ENCODE assay signal across 7 mouse cellular contexts in the genomic region with DNA sequence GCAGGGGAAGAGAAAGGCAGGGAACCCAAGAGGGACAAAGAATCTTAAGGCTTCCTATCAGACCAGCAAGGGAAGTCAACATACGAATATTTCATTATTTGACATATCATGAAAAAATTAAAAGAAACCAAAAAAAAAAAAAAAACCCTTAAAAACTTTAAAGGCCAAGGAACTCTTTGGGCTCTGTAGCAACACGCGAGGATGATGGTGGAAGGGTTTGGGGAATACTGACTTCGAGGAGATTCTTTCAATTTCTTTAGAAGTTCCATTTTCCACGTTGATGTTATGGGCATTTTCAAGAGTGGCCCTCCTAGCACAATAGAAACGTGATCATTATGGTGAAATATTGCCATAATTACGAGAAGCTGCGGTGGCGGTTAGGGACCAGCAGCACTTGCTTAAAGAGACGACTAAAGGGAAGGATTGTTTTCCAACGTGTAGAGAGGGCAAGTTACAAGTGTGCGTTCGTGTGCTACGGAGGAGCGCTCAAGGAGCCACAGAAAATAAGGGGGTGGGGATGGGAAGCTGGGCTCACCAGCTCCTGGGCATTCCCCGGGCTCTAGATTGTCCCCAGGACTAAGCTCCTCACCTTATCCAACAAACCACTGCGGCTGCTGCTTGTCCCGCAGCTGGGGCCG. TPM values are rescaled to one million over a fixed set of nuclear protein-coding genes. Genes with fewer than 3 reads are reported as not detected.
DNase-seq lines count a peak whose midpoint lies in the region; ATAC-seq and TF ChIP-seq lines count a peak whose summit lies in the region.

No protein-coding gene starts in this region.

- no peaks in the 10 kb centered on the region for H3K36me3 ChIP-seq in lung, postnatal 0 days (ENCODE audit: insufficient read depth, low read length)
- H3K36me3 ChIP-seq in forebrain, embryonic 12.5 days (replicated peaks), result peaks cover 29% of the 10 kb centered on the region
- H3K36me3 ChIP-seq in liver, embryonic 12.5 days, result peaks cover 32% of the 10 kb centered on the region
- no peaks in the 10 kb centered on the region for H3K36me3 ChIP-seq in stomach, postnatal 0 days (ENCODE audit: control insufficient read depth, insufficient read depth, low read length)

- H3K27ac ChIP-seq in lung, postnatal 0 days (ENCODE audit: low read length), result peak overlapping the region; percentile 54
- H3K27ac ChIP-seq in forebrain, embryonic 12.5 days, result peak overlapping the region; percentile 76
- H3K27ac ChIP-seq in liver, embryonic 12.5 days, result peak overlapping the region; percentile 74
- peak overlapping the region; percentile 77 for H3K27ac ChIP-seq in stomach, postnatal 0 days (replicated peaks)

- peak overlapping the region; percentile 76 for H3K9ac ChIP-seq in lung, postnatal 0 days (replicated peaks; ENCODE audit: low read depth)
- H3K9ac ChIP-seq in forebrain, embryonic 12.5 days, result peak overlapping the region; percentile 84
- peak overlapping the region; percentile 88 for H3K9ac ChIP-seq in liver, embryonic 12.5 days
- peak overlapping the region; percentile 87 for H3K9ac ChIP-seq in stomach, postnatal 0 days (ENCODE audit: low read length)

- peaks cover 8% of the 10 kb centered on the region; the same call in 1 of the 2 replicates for H3K4me1 ChIP-seq in lung, postnatal 0 days (ENCODE audit: insufficient read depth, low read depth, low read length)
- H3K4me1 ChIP-seq in forebrain, embryonic 12.5 days, result peaks cover 23% of the 10 kb centered on the region
- peaks cover 24% of the 10 kb centered on the region for H3K4me1 ChIP-seq in liver, embryonic 12.5 days
- peaks cover 3% of the 10 kb centered on the region; the same call in 1 of the 2 replicates for H3K4me1 ChIP-seq in stomach, postnatal 0 days (replicated peaks; ENCODE audit: control insufficient read depth, insufficient read depth)

- DNase-seq in lung, postnatal 0 days (ENCODE audit: low spot score), result no peak
- DNase-seq in lung, adult 18-20 months, result no peak
- DNase-seq in stomach, postnatal 0 days (ENCODE audit: low spot score), result no peak
- no peak for DNase-seq in cerebellum, postnatal 25 days

- ATAC-seq in lung, postnatal 0 days, result peak; percentile 27
- ATAC-seq in forebrain, embryonic 12.5 days (ENCODE audit: low FRiP score), result peak; percentile 73
- ATAC-seq in liver, embryonic 12.5 days, result peak; percentile 52
- ATAC-seq in stomach, postnatal 0 days (ENCODE audit: low FRiP score, low TSS enrichment), result peak; percentile 43
- no peak for ATAC-seq in inflammation-experienced regulatory T-cells, adult 6 months

- H3K9me3 ChIP-seq in lung, postnatal 0 days (ENCODE audit: low read length), result no peaks in the 10 kb centered on the region
- H3K9me3 ChIP-seq in forebrain, embryonic 12.5 days, result no peaks in the 10 kb centered on the region
- H3K9me3 ChIP-seq in liver, embryonic 12.5 days (replicated peaks), result no peaks in the 10 kb centered on the region
- H3K9me3 ChIP-seq in stomach, postnatal 0 days (ENCODE audit: control insufficient read depth, low read length), result no peaks in the 10 kb centered on the region

- no peak for TF ChIP-seq CTCF in lung, postnatal 0 days (IDR thresholded peaks at IDR 0.05)
- no peak for TF ChIP-seq CTCF in stomach, postnatal 0 days (IDR thresholded peaks at IDR 0.05; ENCODE audit: low read depth)

- H3K4me2 ChIP-seq in lung, postnatal 0 days (replicated peaks; ENCODE audit: low read depth, low read length), result peak overlapping the region; percentile 59
- peak overlapping the region; percentile 87 for H3K4me2 ChIP-seq in forebrain, embryonic 12.5 days
- peak overlapping the region; percentile 91 for H3K4me2 ChIP-seq in liver, embryonic 12.5 days
- peak overlapping the region; percentile 48 for H3K4me2 ChIP-seq in stomach, postnatal 0 days (replicated peaks; ENCODE audit: low read depth)

- H3K27me3 ChIP-seq in lung, postnatal 0 days (replicated peaks; ENCODE audit: insufficient read depth, low read length), result no peaks in the 10 kb centered on the region
- H3K27me3 ChIP-seq in forebrain, embryonic 12.5 days, result no peaks in the 10 kb centered on the region
- H3K27me3 ChIP-seq in liver, embryonic 12.5 days (replicated peaks), result peaks cover 5% of the 10 kb centered on the region; the same call in 1 of the 2 replicates
- no peaks in the 10 kb centered on the region for H3K27me3 ChIP-seq in stomach, postnatal 0 days (ENCODE audit: control insufficient read depth, insufficient read depth, low read length)

- H3K4me3 ChIP-seq in lung, postnatal 0 days (ENCODE audit: low read depth, low read length), result peak overlapping the region; percentile 83
- peak overlapping the region; percentile 85 for H3K4me3 ChIP-seq in forebrain, embryonic 12.5 days (replicated peaks)
- H3K4me3 ChIP-seq in liver, embryonic 12.5 days, result peak overlapping the region; percentile 80
- peak overlapping the region; percentile 86 for H3K4me3 ChIP-seq in stomach, postnatal 0 days (ENCODE audit: low read depth, low read length)

- TF ChIP-seq EP300 in lung, postnatal 0 days (IDR thresholded peaks at IDR 0.05), result no peak
- no peak for TF ChIP-seq EP300 in stomach, postnatal 0 days (optimal IDR thresholded peaks at IDR 0.05)

- WGBS in lung, postnatal 0 days, result 1% methylated on average over 19 of the region's 19 CpGs
- 2% methylated on average over 19 of the region's 19 CpGs for WGBS in forebrain, embryonic 12.5 days
- WGBS in liver, embryonic 12.5 days (ENCODE audit: insufficient replicate concordance), result 1% methylated on average over 19 of the region's 19 CpGs
- under 1% methylated on average over 19 of the region's 19 CpGs for WGBS in stomach, postnatal 0 days

RNA-seq across cellular contexts. Expression of a gene that starts 0.6 kb away (rescaled TPM):
- 1.1 and 1.3 TPM in 2 replicates for polyA plus RNA-seq in lung, postnatal 0 days (2015; fragmentation: Nextera tagmentation; extraction: Ambion mirVana)
- 0.37 and 0.67 TPM in 2 replicates for polyA plus RNA-seq in forebrain, embryonic 12.5 days (2016; fragmentation: Nextera tagmentation; extraction: Ambion mirVana)
- polyA plus RNA-seq in liver, embryonic 12.5 days (2016; fragmentation: Nextera tagmentation; extraction: Ambion mirVana), result 0.10 TPM in 1 of 2 replicates, not detected in the other
- polyA plus RNA-seq in stomach, postnatal 0 days (2015; fragmentation: Nextera tagmentation; extraction: Ambion mirVana), result 0.08 and 0.27 TPM in 2 replicates
- not detected for polyA plus RNA-seq in inflammation-experienced regulatory T-cells, adult 6 months (2017; shearing (Covaris generic))

RNA-seq across cellular contexts. Expression of a gene that starts 5.0 kb away (rescaled TPM):
- 318 and 342 TPM in 2 replicates for polyA plus RNA-seq in lung, postnatal 0 days (2015; fragmentation: Nextera tagmentation; extraction: Ambion mirVana)
- polyA plus RNA-seq in forebrain, embryonic 12.5 days (2016; fragmentation: Nextera tagmentation; extraction: Ambion mirVana), result 340 and 347 TPM in 2 replicates
- polyA plus RNA-seq in liver, embryonic 12.5 days (2016; fragmentation: Nextera tagmentation; extraction: Ambion mirVana), result 216 and 224 TPM in 2 replicates
- 289 and 308 TPM in 2 replicates for polyA plus RNA-seq in stomach, postnatal 0 days (2015; fragmentation: Nextera tagmentation; extraction: Ambion mirVana)
- polyA plus RNA-seq in inflammation-experienced regulatory T-cells, adult 6 months (2017; shearing (Covaris generic)), result 100 to 1,000 TPM; 456 to 534 (median 479) TPM

RNA-seq across cellular contexts. Expression of a gene that starts 30.1 kb away (rescaled TPM):
- 5.8 and 7.6 TPM in 2 replicates for polyA plus RNA-seq in lung, postnatal 0 days (2015; fragmentation: Nextera tagmentation; extraction: Ambion mirVana)
- polyA plus RNA-seq in forebrain, embryonic 12.5 days (2016; fragmentation: Nextera tagmentation; extraction: Ambion mirVana), result 1.5 and 1.8 TPM in 2 replicates
- 6.2 and 6.4 TPM in 2 replicates for polyA plus RNA-seq in liver, embryonic 12.5 days (2016; fragmentation: Nextera tagmentation; extraction: Ambion mirVana)
- 4.0 and 4.4 TPM in 2 replicates for polyA plus RNA-seq in stomach, postnatal 0 days (2015; fragmentation: Nextera tagmentation; extraction: Ambion mirVana)
- 10 to 100 TPM; 27.1 to 30.3 (median 28.6) TPM for polyA plus RNA-seq in inflammation-experienced regulatory T-cells, adult 6 months (2017; shearing (Covaris generic))
